Mouse (Mus musculus): ENCODE measurements at regions not wholly inside any gene's neighbourhood (a gene's known extent, or its start where the extent isn't known, plus 50 kb on each side); places are given as distances from the start of the nearest gene placed in this dataset.

DNA sequence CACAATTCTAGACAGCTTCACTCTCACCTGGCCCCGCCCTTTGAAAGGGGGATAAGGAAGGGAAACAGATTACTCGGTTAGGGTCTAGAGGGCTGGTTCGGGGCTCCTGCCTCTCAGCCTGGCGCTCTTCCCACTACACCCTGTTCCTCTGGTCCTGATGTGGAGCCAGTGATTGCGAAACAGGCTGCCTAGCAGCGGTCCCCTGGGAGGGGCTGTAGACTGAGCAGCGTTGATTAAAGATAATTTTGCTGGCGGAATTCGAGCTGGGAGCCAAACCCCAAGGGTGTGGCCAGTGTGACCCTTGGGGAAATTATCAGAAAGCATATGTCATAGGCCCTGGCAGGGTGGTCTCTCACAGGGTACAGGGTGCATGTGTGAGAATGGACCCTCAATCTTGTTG is 59.9 kb upstream of the Ampd3 start:
- Histone ChIP-seq H3K4me2 (ENCODE audit: low read length) (no peak overlapping the region), H3K4me1 (ENCODE audit: control insufficient read depth in 2 of 2, insufficient read depth in 2 of 2, low read length in 2 of 2) (peaks cover 7 to 17% of the 10 kb centered on the region in 2 experiments; a peak in 2 of 4 replicates), H3K27me3 (ENCODE audit: control insufficient read depth, insufficient read depth, low read length) (no peaks in the 10 kb centered on the region), H3K27ac (replicated peaks in 1 of 2; ENCODE audit: control insufficient read depth in 1 of 2, insufficient read depth in 1 of 2, low read depth in 2 of 2, low read length in 2 of 2) (no peak overlapping the region), H3K4me3 (ENCODE audit: control insufficient read depth in 1 of 2, insufficient read depth in 1 of 2, low read depth in 1 of 2, low read length in 2 of 2) (no peak overlapping the region), H3K36me3 (ENCODE audit: control insufficient read depth, insufficient read depth, low read length) (no peaks in the 10 kb centered on the region), H3K9me3 (ENCODE audit: control insufficient read depth, low read length) (peaks cover 11% of the 10 kb centered on the region; the same call in 1 of the 2 replicates), H3K9ac (ENCODE audit: low read length) (no peak overlapping the region)
- WGBS, result 56% methylated on average over 9 of the region's 9 CpGs
- ATAC-seq (ENCODE audit: insufficient number of reproducible peaks, insufficient read depth, low FRiP score, low read depth), result no peak

- 87% methylated on average over 3 of the region's 3 CpGs for WGBS
- Histone ChIP-seq H3K9me3 (ENCODE audit: control insufficient read depth, low read length) (peaks cover 11% of the 10 kb centered on the region; the same call in 1 of the 2 replicates), H3K9ac (ENCODE audit: low read length) (no peak overlapping the region), H3K4me2 (ENCODE audit: low read length) (no peak overlapping the region), H3K27ac (replicated peaks in 1 of 2; ENCODE audit: control insufficient read depth in 1 of 2, insufficient read depth in 1 of 2, low read depth in 2 of 2, low read length in 2 of 2) (no peak overlapping the region), H3K4me1 (ENCODE audit: control insufficient read depth in 2 of 2, insufficient read depth in 2 of 2, low read length in 2 of 2) (peaks cover 7 to 17% of the 10 kb centered on the region in 2 experiments; a peak in 2 of 4 replicates), H3K4me3 (ENCODE audit: control insufficient read depth in 1 of 2, insufficient read depth in 1 of 2, low read depth in 1 of 2, low read length in 2 of 2) (no peak overlapping the region), H3K27me3 (ENCODE audit: control insufficient read depth, insufficient read depth, low read length) (no peaks in the 10 kb centered on the region), H3K36me3 (ENCODE audit: control insufficient read depth, insufficient read depth, low read length) (no peaks in the 10 kb centered on the region)
- ATAC-seq (ENCODE audit: insufficient number of reproducible peaks, insufficient read depth, low FRiP score, low read depth), result no peak
Measured at GRCm38 (mm10) chr7:110708781-110709180, 59.2 kb upstream of the Ampd3 start.

DNA sequence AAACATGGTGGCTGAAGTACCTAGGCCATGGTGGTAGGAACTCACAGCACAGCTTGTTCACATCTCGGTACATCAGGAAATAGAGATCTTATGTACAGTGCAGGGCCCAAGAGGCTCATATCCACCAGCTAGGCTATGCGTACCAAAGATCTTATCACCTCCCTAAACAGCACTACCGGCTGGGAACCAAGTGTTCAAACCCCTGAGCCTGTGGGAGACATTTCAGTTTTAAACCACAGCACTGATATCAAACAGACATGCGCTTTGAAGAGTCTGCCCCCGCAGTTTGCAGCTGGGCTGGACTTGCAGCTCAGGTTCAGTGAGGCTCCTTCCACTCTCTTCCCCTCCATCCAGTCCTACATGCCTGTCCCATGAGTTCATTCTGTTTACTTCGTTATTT is 58.4 kb upstream of the Ampd3 start:
- no peak overlapping the region for H3K27ac ChIP-seq (replicated peaks in 1 of 2; ENCODE audit: control insufficient read depth in 1 of 2, insufficient read depth in 1 of 2, low read depth in 2 of 2, low read length in 2 of 2)
- H3K9ac ChIP-seq (ENCODE audit: low read length), result no peak overlapping the region
- peaks cover 11% of the 10 kb centered on the region; the same call in 1 of the 2 replicates for H3K9me3 ChIP-seq (ENCODE audit: control insufficient read depth, low read length)
- no peak overlapping the region for H3K4me2 ChIP-seq (ENCODE audit: low read length)
- H3K4me3 ChIP-seq (ENCODE audit: control insufficient read depth in 1 of 2, insufficient read depth in 1 of 2, low read depth in 1 of 2, low read length in 2 of 2), result no peak overlapping the region
- WGBS, result 44% methylated on average over 6 of the region's 6 CpGs
- no peaks in the 10 kb centered on the region for H3K27me3 ChIP-seq (ENCODE audit: control insufficient read depth, insufficient read depth, low read length)
- no peaks in the 10 kb centered on the region for H3K36me3 ChIP-seq (ENCODE audit: control insufficient read depth, insufficient read depth, low read length)
- ATAC-seq (ENCODE audit: insufficient number of reproducible peaks, insufficient read depth, low FRiP score, low read depth), result no peak
- H3K4me1 ChIP-seq (ENCODE audit: control insufficient read depth in 2 of 2, insufficient read depth in 2 of 2, low read length in 2 of 2), result peaks cover 7 to 17% of the 10 kb centered on the region in 2 experiments; a peak in 2 of 4 replicates

- ATAC-seq (ENCODE audit: insufficient number of reproducible peaks, insufficient read depth, low FRiP score, low read depth), result no peak
- no peaks in the 10 kb centered on the region for H3K36me3 ChIP-seq (ENCODE audit: control insufficient read depth, insufficient read depth, low read length)
- no peak overlapping the region for H3K4me2 ChIP-seq (ENCODE audit: low read length)
- no peak overlapping the region for H3K4me3 ChIP-seq (ENCODE audit: control insufficient read depth in 1 of 2, insufficient read depth in 1 of 2, low read depth in 1 of 2, low read length in 2 of 2)
- WGBS, result 73% methylated on average over 9 of the region's 9 CpGs
- no peak overlapping the region for H3K27ac ChIP-seq (replicated peaks in 1 of 2; ENCODE audit: control insufficient read depth in 1 of 2, insufficient read depth in 1 of 2, low read depth in 2 of 2, low read length in 2 of 2)
- peaks cover 11% of the 10 kb centered on the region; the same call in 1 of the 2 replicates for H3K9me3 ChIP-seq (ENCODE audit: control insufficient read depth, low read length)
- no peaks in the 10 kb centered on the region for H3K27me3 ChIP-seq (ENCODE audit: control insufficient read depth, insufficient read depth, low read length)
- peaks cover 7 to 17% of the 10 kb centered on the region in 2 experiments; a peak in 2 of 4 replicates for H3K4me1 ChIP-seq (ENCODE audit: control insufficient read depth in 2 of 2, insufficient read depth in 2 of 2, low read length in 2 of 2)
- H3K9ac ChIP-seq (ENCODE audit: low read length), result no peak overlapping the region
Measured at GRCm38 (mm10) chr7:110710256-110710962, 57.6 kb upstream of the Ampd3 start.

GRCm38 (mm10) chr7:110713661-110714060 is 54.3 kb upstream of the Ampd3 start:
- Histone ChIP-seq H3K4me1 (ENCODE audit: control insufficient read depth in 2 of 2, insufficient read depth in 2 of 2, low read length in 2 of 2) (peaks cover 2 to 8% of the 10 kb centered on the region in 2 experiments; a peak in 1 of 4 replicates), H3K9ac (ENCODE audit: low read length) (no peak overlapping the region), H3K4me2 (ENCODE audit: low read length) (no peak overlapping the region), H3K27ac (replicated peaks in 1 of 2; ENCODE audit: control insufficient read depth in 1 of 2, insufficient read depth in 1 of 2, low read depth in 2 of 2, low read length in 2 of 2) (no peak overlapping the region), H3K9me3 (ENCODE audit: control insufficient read depth, low read length) (peaks cover 11% of the 10 kb centered on the region; the same call in 1 of the 2 replicates), H3K27me3 (ENCODE audit: control insufficient read depth, insufficient read depth, low read length) (no peaks in the 10 kb centered on the region), H3K36me3 (ENCODE audit: control insufficient read depth, insufficient read depth, low read length) (no peaks in the 10 kb centered on the region), H3K4me3 (ENCODE audit: control insufficient read depth in 1 of 2, insufficient read depth in 1 of 2, low read depth in 1 of 2, low read length in 2 of 2) (no peak overlapping the region)
- no peak for ATAC-seq (ENCODE audit: insufficient number of reproducible peaks, insufficient read depth, low FRiP score, low read depth)
- WGBS, result 49% methylated on average over 3 of the region's 3 CpGs

GRCm38 (mm10) chr7:110715110-110715509 is 52.9 kb upstream of the Ampd3 start:
- peaks cover under 1% of the 10 kb centered on the region in 2 experiments; a peak in 1 of 4 replicates for H3K4me1 ChIP-seq (ENCODE audit: control insufficient read depth in 2 of 2, insufficient read depth in 2 of 2, low read length in 2 of 2)
- no peak overlapping the region for H3K9ac ChIP-seq (ENCODE audit: low read length)
- no peak overlapping the region for H3K27ac ChIP-seq (replicated peaks in 1 of 2; ENCODE audit: control insufficient read depth in 1 of 2, insufficient read depth in 1 of 2, low read depth in 2 of 2, low read length in 2 of 2)
- no peak overlapping the region for H3K4me3 ChIP-seq (ENCODE audit: control insufficient read depth in 1 of 2, insufficient read depth in 1 of 2, low read depth in 1 of 2, low read length in 2 of 2)
- no peaks in the 10 kb centered on the region for H3K36me3 ChIP-seq (ENCODE audit: control insufficient read depth, insufficient read depth, low read length)
- ATAC-seq (ENCODE audit: insufficient number of reproducible peaks, insufficient read depth, low FRiP score, low read depth), result no peak
- H3K27me3 ChIP-seq (ENCODE audit: control insufficient read depth, insufficient read depth, low read length), result no peaks in the 10 kb centered on the region
- no peak overlapping the region for H3K4me2 ChIP-seq (ENCODE audit: low read length)
- WGBS, result 81% methylated on average over 3 of the region's 3 CpGs
- H3K9me3 ChIP-seq (ENCODE audit: control insufficient read depth, low read length), result peaks cover 11% of the 10 kb centered on the region; the same call in 1 of the 2 replicates

GRCm38 (mm10) chr7:110715545-110715944 is 52.5 kb upstream of the Ampd3 start:
- Histone ChIP-seq H3K9ac (ENCODE audit: low read length) (no peak overlapping the region), H3K9me3 (ENCODE audit: control insufficient read depth, low read length) (peaks cover 11% of the 10 kb centered on the region; the same call in 1 of the 2 replicates), H3K4me3 (ENCODE audit: control insufficient read depth in 1 of 2, insufficient read depth in 1 of 2, low read depth in 1 of 2, low read length in 2 of 2) (no peak overlapping the region), H3K27me3 (ENCODE audit: control insufficient read depth, insufficient read depth, low read length) (no peaks in the 10 kb centered on the region), H3K4me2 (ENCODE audit: low read length) (no peak overlapping the region), H3K36me3 (ENCODE audit: control insufficient read depth, insufficient read depth, low read length) (no peaks in the 10 kb centered on the region), H3K27ac (replicated peaks in 1 of 2; ENCODE audit: control insufficient read depth in 1 of 2, insufficient read depth in 1 of 2, low read depth in 2 of 2, low read length in 2 of 2) (no peak overlapping the region), H3K4me1 (ENCODE audit: control insufficient read depth in 2 of 2, insufficient read depth in 2 of 2, low read length in 2 of 2) (no peaks in the 10 kb centered on the region)
- 74% methylated on average over 6 of the region's 6 CpGs for WGBS
- no peak for ATAC-seq (ENCODE audit: insufficient number of reproducible peaks, insufficient read depth, low FRiP score, low read depth)

All from heart, embryonic 14.5 days (tissue).